Mouse (Mus musculus): ENCODE measurements around the gene Cebpb. TPM values are rescaled to one million over a fixed set of nuclear protein-coding genes. Genes with fewer than 3 reads are reported as not detected.
A peak's percentile ranks its signal among the peaks of the same experiment; 100 is the strongest.
"Not testable (repeated sequence)": the region's sequence is repeated elsewhere in the genome, so short reads cannot be mapped to it uniquely, and the experiment has no call there.

Cebpb gene
- polyA plus RNA-seq (2017; shearing (Covaris generic)), result 1 to 10 TPM in 1 of 2 experiments, under 1 TPM in 1; 0.70 to 2.7 TPM

GRCm38 (mm10) chr2:167688498-167689451 lies at the start of gene Cebpb:
Gene Cebpb, plus strand, starts transcription at chr2:167688915.
- ATAC-seq, result peak; percentile 54

DNA sequence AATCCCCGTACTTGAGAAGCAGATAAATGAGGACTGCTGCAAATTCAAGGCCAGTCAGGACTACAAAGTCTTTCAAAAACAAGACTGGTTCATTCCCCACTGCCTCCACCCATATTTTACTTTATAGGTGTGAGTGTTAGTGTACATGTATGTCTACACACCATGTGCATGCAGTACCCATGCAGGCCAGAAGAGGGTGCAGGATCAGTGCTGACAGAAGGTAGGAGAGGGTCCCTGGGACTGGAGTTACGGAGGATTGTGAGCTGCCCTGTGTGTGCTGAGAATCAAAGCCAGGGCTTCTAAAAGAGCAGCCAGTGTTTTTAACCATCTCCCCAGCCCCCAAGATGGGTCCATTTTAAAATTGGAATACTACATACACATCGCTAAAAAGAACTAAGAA lies 48.4 kb upstream of the Cebpb start:
- peak; percentile 54 for ATAC-seq

- ATAC-seq, result peak; percentile 71
These were observed 47.4 kb upstream of the Cebpb start for GRCm38 (mm10) chr2:167641337-167641736.

DNA sequence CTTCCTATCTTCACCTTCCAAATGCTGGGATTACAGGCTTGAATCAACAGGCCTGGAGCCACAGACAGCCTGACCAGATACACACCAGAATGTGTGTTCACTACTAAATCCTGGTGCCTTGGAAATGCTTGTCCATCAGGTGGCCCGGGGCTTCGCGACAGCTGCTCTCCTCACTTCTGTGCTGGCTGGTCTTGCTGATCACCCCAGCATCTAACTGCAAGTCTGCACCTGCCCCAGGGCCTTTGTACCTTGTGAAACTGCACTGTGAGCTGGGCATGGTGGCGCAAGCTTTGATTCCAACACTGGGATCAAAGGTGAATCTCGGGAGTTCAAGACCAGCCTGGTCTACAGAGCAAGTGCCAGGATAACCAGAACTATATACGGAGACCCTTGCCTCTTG lies 46.6 kb upstream of the Cebpb start:
- ATAC-seq, result no peak

DNA sequence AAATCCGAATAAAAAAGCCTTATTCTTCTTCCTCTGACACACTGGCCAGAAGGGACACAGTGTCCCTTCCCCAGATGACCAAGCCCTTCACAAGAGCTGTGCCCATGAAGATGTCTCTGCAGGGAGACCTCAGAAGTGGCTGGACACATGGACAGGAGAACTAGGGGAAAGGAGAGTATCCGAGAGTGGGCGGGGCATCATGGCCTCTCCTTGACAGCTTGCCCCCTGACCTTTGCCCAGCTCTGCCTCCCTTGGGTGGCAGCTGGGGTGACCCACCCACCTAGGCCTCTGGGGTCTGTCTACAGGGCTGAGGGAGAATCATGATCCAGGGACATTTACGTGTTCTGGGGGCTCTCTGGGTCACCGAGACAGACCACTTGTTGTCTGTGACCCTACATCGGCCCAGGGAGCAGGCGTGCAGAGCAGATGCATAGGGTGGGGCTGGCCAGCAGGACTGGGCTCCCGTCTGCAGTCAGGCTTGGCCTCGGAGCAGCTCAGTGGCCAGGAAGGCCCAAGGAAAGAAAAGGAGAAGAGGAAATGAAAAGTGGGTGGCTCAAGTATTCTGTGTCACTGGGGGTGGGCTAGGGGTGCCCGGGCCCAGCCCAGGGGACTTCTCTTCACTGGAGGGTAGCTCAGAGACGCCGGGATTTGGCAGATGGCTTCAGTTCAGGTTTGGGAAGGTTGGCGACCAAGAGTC lies 45.2 kb upstream of the Cebpb start:
- not testable (repeated sequence) for ATAC-seq

- ATAC-seq, result no peak
These were observed 42.3 kb upstream of the Cebpb start for GRCm38 (mm10) chr2:167646411-167646810.

GRCm38 (mm10) chr2:167649290-167650032 lies 39.3 kb upstream of the Cebpb start:
- no peak for ATAC-seq

DNA sequence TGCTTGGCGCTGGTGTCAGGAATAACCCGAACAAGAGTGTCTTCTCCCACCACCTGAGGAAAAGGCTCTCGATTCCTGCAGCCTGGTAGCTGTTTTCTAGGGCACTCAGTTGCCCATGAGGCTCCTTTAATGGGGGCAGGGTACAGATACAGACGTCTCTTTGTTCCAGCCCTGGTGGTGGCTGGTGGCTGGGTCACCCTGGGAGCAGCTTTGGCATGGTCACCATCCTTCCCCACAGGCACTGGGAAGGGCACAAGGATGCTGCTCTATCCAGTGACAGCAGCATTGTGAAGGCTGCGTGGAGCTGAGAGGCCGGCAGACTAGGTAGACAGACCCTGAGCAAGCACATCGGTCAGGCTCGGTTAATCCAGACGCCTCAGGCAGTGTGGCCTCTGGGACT lies 37.1 kb upstream of the Cebpb start:
- ATAC-seq, result no peak

DNA sequence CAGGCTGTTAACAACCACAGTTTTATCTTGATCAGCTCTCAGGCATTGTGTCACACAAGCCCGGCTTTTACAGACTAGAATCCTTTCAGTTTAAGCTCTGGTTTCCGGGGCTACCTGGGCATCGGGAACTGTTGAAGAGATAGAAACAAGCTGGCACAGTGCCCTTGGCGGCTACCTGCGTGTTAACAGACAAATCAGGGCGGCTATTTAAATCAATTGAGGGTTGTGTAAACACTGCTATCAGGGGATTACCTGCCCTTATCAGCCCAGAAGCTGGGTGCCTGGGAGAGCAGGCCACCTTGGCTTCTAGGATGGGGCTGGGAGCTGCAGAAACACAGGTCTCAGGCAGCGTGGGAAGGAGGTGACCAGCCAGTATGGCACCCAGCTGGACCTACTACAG lies 36.0 kb upstream of the Cebpb start:
- ATAC-seq, result no peak

DNA sequence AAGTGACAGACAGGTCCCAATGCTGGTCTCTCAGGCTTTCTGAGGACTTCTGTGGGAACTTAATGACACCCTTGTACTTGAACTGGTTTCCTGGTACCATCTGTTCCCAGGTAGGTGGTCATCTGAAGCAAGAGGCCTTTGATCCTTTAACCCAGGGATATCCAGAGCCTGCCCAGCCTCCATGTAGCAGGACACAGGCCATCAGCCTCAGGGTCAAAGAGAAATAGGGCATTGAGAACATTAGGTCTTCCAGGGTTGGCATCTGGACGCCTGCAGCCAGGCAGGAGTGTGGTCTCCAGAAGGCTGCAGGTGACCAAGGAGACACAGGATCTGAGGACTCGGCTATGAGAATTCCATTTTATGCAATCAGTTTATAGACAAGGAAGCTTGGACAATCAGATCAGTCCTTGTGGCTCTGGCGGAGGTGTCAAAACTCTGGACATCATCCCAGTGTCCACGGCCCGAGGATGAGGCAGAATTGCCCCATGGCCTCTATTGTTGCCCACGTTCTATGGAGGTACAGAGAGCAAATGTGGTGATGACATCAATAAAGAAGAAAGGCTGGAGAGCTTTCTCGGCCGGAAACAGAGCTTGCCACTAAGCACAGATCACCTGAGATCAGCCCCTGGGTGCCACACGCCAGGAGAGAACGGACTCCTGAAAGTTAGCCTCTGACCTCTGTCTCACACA lies 33.7 kb upstream of the Cebpb start:
- no peak for ATAC-seq

DNA sequence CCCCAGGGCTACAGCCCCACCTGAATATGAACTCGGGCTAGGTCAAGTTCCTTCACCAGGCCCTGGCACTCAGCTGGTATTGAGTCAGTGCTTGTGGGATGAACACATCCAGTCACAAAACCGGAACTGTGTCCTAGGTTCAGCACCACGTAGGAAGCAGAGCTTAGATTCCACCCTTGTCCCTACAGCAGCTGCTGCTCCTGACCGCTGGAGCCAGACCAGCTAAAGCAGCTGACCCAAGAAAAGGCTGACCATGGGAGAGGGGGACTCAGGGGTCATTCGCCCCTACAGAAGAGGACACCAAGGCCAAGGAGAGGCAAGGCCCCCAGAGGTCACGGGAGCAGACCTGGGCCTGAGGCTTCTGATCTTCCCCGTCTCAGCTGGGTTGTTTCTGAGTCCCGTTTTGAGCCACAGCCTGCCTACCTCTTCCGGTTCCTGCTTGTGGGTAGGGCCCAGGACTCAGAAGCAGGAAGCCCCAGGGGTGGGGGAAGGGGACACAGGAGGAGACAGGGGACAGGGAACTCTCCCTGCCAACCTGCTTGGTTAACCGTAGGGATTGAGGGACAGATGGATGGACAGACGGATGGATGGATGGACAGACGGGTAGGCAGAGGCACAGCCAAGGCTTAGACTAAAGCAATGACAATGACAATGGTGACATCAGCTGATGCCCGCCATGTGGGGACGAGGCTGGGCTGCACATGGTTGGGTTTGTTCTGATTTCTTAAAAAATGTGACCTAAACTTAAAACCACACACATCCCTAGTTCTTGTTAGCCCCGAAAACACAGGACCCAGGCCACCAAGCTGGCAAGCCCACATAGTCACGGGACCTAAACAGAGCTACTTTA lies 31.9 kb upstream of the Cebpb start:
- peak; percentile 84 for ATAC-seq

GRCm38 (mm10) chr2:167657973-167658372 lies 30.7 kb upstream of the Cebpb start:
- no peak for ATAC-seq

DNA sequence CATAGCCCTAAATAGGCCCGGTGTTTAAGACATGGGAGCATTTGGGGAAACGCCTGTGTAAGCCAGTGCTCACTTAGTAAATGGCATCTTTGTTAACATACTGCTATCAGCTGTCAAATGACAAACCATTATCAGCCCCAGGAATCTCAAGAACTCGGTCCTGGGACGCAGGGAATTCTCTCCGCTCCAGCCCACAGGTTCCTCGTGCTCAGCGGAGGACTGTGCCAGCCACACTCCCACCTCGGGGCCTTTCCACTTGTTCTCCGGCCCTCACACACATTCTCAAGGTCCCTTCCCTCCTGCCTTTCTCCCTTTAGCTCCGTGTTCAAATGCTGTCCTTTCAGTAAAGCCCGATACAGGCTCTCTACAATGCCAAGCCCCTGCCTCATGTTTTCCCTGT lies 30.0 kb upstream of the Cebpb start:
- no peak for ATAC-seq

DNA sequence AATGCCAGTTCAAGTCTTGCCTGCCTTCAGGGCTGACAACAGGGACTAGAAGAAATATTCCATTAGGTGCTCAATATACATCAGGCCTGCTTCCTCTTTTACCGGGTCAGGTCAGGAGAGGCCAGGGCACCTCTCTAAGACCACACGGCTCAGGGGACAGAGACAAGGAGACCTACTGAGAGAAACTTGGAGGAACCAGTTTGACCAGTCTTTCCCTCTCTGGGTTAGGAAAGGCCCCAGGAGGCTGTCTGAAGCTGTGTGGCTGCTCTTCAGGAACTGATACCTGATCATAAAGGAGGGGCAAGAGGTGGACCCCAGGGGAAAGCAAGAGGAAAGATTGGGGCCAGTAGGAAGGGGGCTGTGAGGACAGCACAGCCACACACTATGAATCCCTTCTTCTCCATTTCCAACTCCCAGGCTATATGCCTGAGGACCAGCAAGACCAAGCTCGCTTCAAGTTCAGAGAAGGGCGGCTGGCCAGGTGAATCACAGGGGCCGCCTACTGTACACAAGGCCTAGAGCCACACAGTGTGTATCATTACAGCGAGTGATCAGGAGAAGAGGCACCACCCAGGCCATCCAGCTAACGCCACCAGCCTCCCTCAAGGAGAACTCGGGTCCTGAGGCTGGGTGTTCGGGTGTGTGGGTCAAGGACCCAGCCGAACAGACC lies 29.4 kb upstream of the Cebpb start:
- no peak for ATAC-seq

DNA sequence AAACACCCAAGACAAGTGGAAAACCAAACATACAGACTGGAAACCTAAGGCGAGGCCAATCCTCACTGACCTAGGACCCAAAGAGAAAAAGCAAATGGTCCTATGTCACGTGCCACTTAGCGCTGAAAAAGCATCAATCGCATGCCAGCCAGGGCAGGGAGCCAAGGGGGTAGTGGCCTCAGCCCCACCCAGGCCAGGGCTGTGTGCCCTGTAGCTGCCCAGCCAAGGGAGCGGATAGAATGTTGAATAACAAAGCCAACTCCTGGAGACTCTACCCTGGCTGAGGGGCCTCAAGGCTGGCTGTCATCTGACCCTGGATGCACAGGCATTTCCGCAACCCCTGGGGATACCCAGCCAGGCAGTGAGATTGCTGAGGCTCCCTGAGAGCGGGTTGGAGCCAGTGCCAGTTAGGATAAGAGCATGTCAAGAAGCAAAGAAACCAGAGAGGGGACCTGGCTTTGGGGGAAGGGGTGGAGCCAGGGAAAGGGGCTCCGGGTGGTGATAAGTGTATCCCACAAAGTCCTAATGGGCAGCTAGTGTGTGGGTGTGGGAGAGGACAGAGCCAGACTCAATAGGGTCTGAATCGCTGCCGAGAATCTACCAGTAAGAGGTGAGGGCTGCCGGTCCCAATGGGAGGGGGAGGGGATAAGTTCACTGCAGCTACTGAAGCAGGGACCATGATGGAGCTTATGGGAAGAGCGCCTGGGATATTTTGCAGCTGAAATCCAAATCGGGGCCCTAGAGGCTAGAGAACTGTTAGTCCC lies 28.7 kb upstream of the Cebpb start:
- ATAC-seq, result no peak

DNA sequence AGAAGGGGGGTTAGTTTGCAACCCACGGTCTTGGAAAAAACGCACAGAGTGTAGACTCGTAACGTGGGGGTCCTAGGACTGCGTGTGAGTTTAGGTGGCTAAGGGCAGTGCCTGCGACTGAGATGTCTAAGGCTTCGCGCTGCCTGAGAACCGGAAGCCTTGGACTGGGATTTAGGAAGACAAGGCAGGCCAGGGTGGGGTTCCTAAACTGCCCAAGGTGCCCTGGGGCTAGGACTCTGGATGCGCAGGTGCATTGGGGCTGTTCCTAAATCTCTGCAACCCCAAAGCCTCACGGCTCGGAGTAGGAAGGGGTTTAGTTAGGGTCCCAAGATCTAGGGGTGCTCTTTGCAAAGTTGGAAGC lies 28.1 kb upstream of the Cebpb start:
- no peak for ATAC-seq

DNA sequence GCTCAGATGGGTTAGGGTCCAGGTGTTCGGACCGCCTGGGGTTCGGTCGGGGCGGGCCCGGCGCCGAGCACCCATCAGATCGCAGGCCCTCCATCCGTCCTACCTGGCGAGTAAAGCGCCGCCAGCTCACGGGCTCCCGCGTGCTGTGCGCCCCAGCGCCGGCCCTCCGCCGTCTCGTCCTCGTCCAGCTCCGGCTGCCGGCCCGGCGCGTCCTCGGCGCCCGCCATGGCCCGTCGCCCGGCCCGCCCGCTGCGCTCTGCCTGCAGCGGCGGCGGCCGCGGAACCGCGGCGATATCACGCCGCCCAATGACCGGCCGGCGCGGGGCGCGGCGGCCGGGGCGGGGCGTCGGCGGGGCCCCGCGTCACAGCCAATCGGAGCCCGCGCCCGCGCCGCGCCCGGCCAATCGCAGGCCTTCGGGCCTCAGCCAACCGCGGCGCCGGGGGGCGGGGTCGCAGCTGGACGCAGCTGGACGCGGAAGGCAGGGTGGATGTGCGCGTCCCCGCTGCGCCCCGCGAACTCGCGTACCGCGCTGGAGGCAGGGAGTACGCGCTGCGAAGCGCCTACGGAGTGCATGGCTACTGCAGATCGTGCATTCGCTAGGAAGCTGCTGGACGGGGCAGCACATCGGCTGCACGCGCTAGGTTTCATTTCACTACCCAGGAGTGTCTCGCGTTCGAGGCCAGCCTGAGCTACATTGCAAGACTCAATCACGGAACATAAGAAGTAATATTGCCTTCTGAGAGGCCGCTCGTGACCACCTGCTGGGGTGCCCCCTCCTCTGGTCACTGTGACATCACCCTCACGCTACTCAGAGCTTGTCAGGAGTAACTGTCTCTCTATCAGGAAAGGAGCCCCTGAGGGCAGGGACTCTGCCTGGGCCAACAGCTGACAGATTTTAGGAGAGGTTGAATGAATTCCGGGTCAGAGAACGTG lies 27.2 kb upstream of the Cebpb start, which contains the start of gene Gm20431:
Gene Gm20431 (minus strand): TSS at position 227 of the 934 bp plus-strand sequence.
- ATAC-seq, result peak; percentile 82

DNA sequence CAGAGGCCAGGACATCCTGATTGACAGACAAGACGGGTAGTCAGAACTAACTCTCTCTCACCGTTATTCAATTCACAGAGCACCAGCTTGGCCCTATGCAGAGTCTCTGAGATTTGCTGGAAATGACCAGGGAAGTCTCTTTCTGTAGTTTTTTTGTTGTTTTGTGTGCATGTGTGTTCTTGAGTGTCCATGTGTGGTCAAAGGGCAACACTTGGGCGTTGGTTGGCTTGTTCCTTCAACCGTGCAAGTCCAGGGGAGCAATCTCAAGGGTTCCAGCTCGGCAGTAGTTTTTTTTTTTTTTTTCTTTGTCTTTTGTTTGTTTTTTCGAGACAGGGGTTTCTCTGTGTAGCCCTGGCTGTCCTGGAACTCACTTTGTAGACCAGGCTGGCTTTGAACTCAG lies 26.0 kb upstream of the Cebpb start:
- no peak for ATAC-seq

All from CD4-positive, CD25-positive, alpha-beta regulatory T cell, adult 4 months (primary cell).